Mouse (Mus musculus) brain, adult 2 months (tissue): ENCODE results near the gene Pla2g4f.

Experiments
- DNase-seq: peaks from one replicate; pipeline ENCODE4 v3.0.0; 2011; ENCODE audit warnings: low read depth, low spot score

Pla2g4f gene

GRCm38 (mm10) chr2:120281221-120281620, 32.7 kb downstream of the Pla2g4f start:
- DNase-seq: no peak

GRCm38 (mm10) chr2:120279961-120280360, 34.0 kb downstream of the Pla2g4f start:
- peak; percentile 79 for DNase-seq

GRCm38 (mm10) chr2:120276951-120277350, 37.0 kb downstream of the Pla2g4f start:
- DNase-seq: no peak

GRCm38 (mm10) chr2:120268635-120269034, 45.3 kb downstream of the Pla2g4f start:
- peak; percentile 16 for DNase-seq

GRCm38 (mm10) chr2:120265523-120265922, 48.4 kb downstream of the Pla2g4f start:
- peak; percentile 71 for DNase-seq

GRCm38 (mm10) chr2:120264858-120265257, 49.1 kb downstream of the Pla2g4f start:
- peak; percentile 30 for DNase-seq

GRCm38 (mm10) chr2:120262876-120263275, 51.1 kb downstream of the Pla2g4f start:
- DNase-seq: peak; percentile 46

GRCm38 (mm10) chr2:120261346-120261745, 52.6 kb downstream of the Pla2g4f start:
- DNase-seq: no peak

- peak; percentile 54 for DNase-seq
These were observed 57.7 kb downstream of the Pla2g4f start for GRCm38 (mm10) chr2:120256259-120256658.

- no peak for DNase-seq
These were observed 61.3 kb downstream of the Pla2g4f start for GRCm38 (mm10) chr2:120252644-120253043.
